Mouse (Mus musculus) ES-E14 (cell line): ENCODE data around the gene Nprl2. TPM values are rescaled to one million over a fixed set of nuclear protein-coding genes. Genes with fewer than 3 reads are reported as not detected.

ENCODE experiments used
- DNase-seq: peaks from one replicate; pipeline ENCODE4 v3.0.0-alpha.2; 2013; ENCODE audit warnings: low read depth, low spot score
- H3K27ac ChIP-seq: 2 replicates; pipeline ENCODE4 v1.5.1; 2012; ENCODE audit warnings: low read depth, mild to moderate bottlenecking, low read length, moderate library complexity, mixed read lengths; ENCODE audit not compliant: poor library complexity, insufficient read depth, severe bottlenecking
- H3K36me3 ChIP-seq: 2 replicates; pipeline ENCODE4 v1.6.1; 2012; ENCODE audit warnings: mild to moderate bottlenecking, low read length, moderate library complexity, mixed read lengths; ENCODE audit not compliant: control insufficient read depth, poor library complexity, insufficient read depth, severe bottlenecking
- H3K4me1 ChIP-seq, 2 experiments: fragments of 150-350 bp in 1 of 2; sonication (generic) in 1 of 2; 2 replicates each; pipeline ENCODE4 v1.6.1; 2012; ENCODE audit warnings: low read length in 2 of 2, mild to moderate bottlenecking in 1 of 2, mixed read lengths in 1 of 2; ENCODE audit not compliant: control insufficient read depth in 2 of 2, insufficient read depth in 2 of 2, poor library complexity in 1 of 2
- H3K4me3 ChIP-seq, 2 experiments: fragments of 150-350 bp in 1 of 2; sonication (generic) in 1 of 2; 2 replicates each; pipeline ENCODE4 v1.5.1; 2012; ENCODE audit warnings: low read length in 2 of 2, low read depth in 1 of 2, mild to moderate bottlenecking in 1 of 2, mixed read lengths in 1 of 2; ENCODE audit not compliant: insufficient read depth in 1 of 2, poor library complexity in 1 of 2, severe bottlenecking in 1 of 2
- H3K9ac ChIP-seq: 2 replicates; pipeline ENCODE4 v1.6.1; 2012; ENCODE audit warnings: low read depth, mild to moderate bottlenecking, low read length, mixed read lengths; ENCODE audit not compliant: poor library complexity, insufficient read depth, severe bottlenecking
- H3K9me3 ChIP-seq: fragments of 150-350 bp; sonication (generic); 2 replicates; pipeline ENCODE4 v1.6.1; 2012; ENCODE audit warnings: low read depth, mild to moderate bottlenecking, low read length; ENCODE audit not compliant: control insufficient read depth, insufficient read depth
- CHD2 ChIP-seq: IDR thresholded peaks from 2 replicates; pipeline ENCODE4 v1.6.1; 2014; ENCODE audit warnings: mild to moderate bottlenecking, low read depth, low read length, inconsistent platforms
- HCFC1 ChIP-seq: IDR thresholded peaks from 2 replicates; pipeline ENCODE4 v1.6.1; 2012; ENCODE audit warnings: low read length, inconsistent platforms, borderline replicate concordance; ENCODE audit not compliant: insufficient read depth
- MAFK ChIP-seq: IDR thresholded peaks from 2 replicates; pipeline ENCODE4 v1.6.1; 2014; ENCODE audit warnings: mild to moderate bottlenecking, low read depth, low read length, inconsistent platforms; ENCODE audit not compliant: insufficient read depth
- ZC3H11A ChIP-seq: IDR thresholded peaks from 2 replicates; pipeline ENCODE4 v1.6.1; 2012; ENCODE audit warnings: low read depth, mild to moderate bottlenecking, inconsistent platforms, low read length, borderline replicate concordance
- ZNF384 ChIP-seq: IDR thresholded peaks from 2 replicates; pipeline ENCODE4 v1.6.1; 2012; ENCODE audit warnings: low read depth, low read length, inconsistent platforms
- in situ Hi-C, 2 experiments: fragments of 600-800 bp; cut with MboI; formaldehyde crosslinking; loops; one replicate each; pipeline ENCODE4 v1.15.1; 2025; ENCODE audit warnings: low sequenced_read_pairs in 2 of 2, inconsistent platforms in 1 of 2; ENCODE audit not compliant: unreplicated experiment in 2 of 2
- total RNA-seq: library from RNA; depleted of rRNA; stranded (reverse); fragments of 300-350 nt; gene quantifications from 2 replicates; pipeline ENCODE4 v1.2.3, GENCODE M21; 2012

Nprl2 gene
- total RNA-seq, 1 experiment: 21.2 TPM

DNA sequence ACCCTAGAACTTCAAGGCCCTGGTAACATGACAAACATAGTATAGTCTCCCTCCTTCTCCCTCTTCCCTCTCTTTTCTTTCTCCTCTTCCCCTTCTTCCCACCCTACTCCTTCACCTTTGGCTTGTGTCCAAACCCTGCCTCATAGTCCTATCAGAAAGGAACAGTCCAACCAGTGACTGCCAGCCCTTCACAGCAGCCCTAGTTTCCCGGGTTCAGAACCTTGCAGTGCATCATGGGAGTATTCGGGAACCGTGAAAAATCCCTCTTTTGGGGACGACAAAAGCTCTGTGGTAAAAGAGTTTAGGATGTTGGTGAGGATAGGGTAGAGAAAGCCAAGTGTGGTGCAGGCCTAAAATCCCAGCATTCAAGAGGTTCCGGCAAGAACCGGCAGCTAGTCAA, 21.7 kb upstream of the Nprl2 start:
- in situ Hi-C loops: no loop called here
- Histone ChIP-seq H3K4me1 (peaks cover 4 to 25% of the 10 kb centered on the region in 2 experiments; a peak in 3 of 4 replicates), H3K27ac (no peak overlapping the region), H3K36me3 (no peaks in the 10 kb centered on the region), H3K9me3 (no peaks in the 10 kb centered on the region), H3K9ac (no peak overlapping the region; the same call in 1 of the 2 replicates), H3K4me3 (no peak overlapping the region)
- no peak for DNase-seq
- TF ChIP-seq CHD2 (no peak), MAFK (no peak), ZC3H11A (no peak), ZNF384 (no peak), HCFC1 (no peak)

DNA sequence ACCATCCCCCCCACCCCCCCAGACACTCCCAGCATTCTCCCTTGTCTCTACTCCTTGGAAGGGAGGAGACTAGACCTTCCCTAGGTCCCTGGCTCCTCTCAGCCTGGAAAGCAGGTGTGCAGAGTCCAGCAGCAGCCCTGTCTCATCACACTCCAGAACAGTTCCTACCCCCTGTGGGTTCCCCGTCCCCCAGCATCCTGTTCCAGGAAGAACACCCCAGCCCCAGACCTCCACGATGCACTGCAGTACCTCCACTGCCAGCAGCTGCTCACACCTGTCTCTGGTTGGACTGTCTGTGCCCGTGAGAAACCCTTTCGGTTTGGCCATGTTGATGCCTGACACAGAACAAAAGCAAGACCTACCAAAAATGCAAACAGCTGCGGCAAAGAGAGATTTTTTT, 20.8 kb upstream of the Nprl2 start:
- H3K4me1 ChIP-seq: peaks cover 4 to 26% of the 10 kb centered on the region in 2 experiments; a peak in 3 of 4 replicates
- in situ Hi-C loops: no loop called here
- peak overlapping the region; percentile 24 to 44; a peak in 1 of 4 replicates for H3K4me3 ChIP-seq
- H3K9ac ChIP-seq: peak overlapping the region; percentile 27; the same call in 1 of the 2 replicates
- no peaks in the 10 kb centered on the region for H3K9me3 ChIP-seq
- TF ChIP-seq ZC3H11A (no peak), ZNF384 (no peak), MAFK (no peak), HCFC1 (no peak), CHD2 (no peak)
- no peaks in the 10 kb centered on the region for H3K36me3 ChIP-seq
- no peak for DNase-seq
- H3K27ac ChIP-seq: peak overlapping the region; percentile 19; the same call in 1 of the 2 replicates

DNA sequence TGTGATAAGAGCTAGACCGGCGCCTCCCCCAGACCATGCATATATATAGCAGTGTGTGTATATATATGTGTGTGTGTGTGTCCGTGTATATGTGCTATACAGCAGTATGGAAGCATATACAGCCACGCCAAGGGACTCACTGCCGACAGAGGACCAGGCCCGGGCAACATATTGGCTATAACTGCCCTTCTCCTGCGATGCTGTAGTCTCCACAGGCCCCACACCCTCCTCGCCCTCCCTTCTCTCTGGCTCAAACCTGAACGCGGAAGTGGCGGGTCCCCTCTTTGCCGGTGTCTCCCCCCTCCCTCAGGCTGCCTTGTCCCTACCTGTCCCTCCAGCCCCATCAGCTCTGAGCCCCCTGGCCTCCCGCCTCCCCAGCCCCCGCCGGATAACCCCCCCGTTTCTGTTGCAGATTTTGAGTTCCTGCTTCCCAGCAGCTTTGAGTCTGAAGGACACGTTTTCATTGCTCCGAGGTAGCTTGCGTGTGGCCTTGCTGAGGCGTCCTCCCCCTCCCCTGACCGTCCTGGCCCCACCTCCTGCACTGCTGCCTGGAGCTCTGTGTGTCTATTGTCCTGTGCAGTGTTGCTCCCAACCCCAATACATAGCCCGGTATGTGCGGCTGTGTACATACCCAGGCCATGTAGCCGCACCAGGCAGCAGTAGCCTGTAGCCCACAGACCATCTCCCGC, 20.2 kb upstream of the Nprl2 start:
- H3K4me3 ChIP-seq: peak overlapping the region; percentile 24 to 44; a peak in 3 of 4 replicates
- in situ Hi-C loops: no loop called here
- peak overlapping the region; percentile 36; the same call in 1 of the 2 replicates for H3K9ac ChIP-seq
- H3K27ac ChIP-seq: no peak overlapping the region; the same call in 1 of the 2 replicates
- H3K9me3 ChIP-seq: no peaks in the 10 kb centered on the region
- no peaks in the 10 kb centered on the region for H3K36me3 ChIP-seq
- no peak for DNase-seq
- TF ChIP-seq ZNF384 (no peak), HCFC1 (no peak), MAFK (no peak), ZC3H11A (no peak), CHD2 (no peak)
- H3K4me1 ChIP-seq: peaks cover 4 to 28% of the 10 kb centered on the region in 2 experiments; a peak in 3 of 4 replicates

DNA sequence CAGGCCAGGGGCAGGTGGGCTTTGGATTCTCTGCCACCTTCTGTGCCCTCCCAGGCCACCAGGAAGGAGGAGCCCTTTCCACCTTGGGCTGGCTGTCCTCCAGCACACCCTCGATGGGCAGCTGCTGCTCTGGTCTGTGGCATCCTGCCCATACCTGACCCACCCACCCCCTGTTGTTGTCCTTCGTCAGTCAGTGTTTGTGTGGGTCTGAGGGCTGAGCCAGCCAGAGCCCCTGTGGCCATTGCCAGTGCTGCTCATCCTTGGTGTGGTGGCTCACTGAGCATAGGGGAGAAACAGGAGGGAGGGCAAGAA, 19.7 kb upstream of the Nprl2 start:
- no peak for DNase-seq
- Histone ChIP-seq H3K27ac (no peak overlapping the region), H3K4me3 (peak overlapping the region; percentile 24 to 44; a peak in 3 of 4 replicates), H3K9me3 (no peaks in the 10 kb centered on the region), H3K9ac (peak overlapping the region; percentile 36; the same call in 1 of the 2 replicates), H3K36me3 (no peaks in the 10 kb centered on the region), H3K4me1 (peaks cover 5 to 28% of the 10 kb centered on the region in 2 experiments)
- no peak for TF ChIP-seq HCFC1
- TF ChIP-seq MAFK: no peak
- in situ Hi-C loops: no loop called here
